Mouse (Mus musculus) kidney, adult 2 months (tissue): Measurements from ENCODE around the gene Gpam.

Source experiments
- CTCF ChIP-seq: fragments of 200-500 bp; conservative IDR thresholded peaks from 2 replicates; pipeline ENCODE4 v1.5.1; 2011; ENCODE audit warnings: low read depth, mild to moderate bottlenecking, control low read depth, low read length, moderate library complexity, mixed read lengths; ENCODE audit not compliant: insufficient read depth, insufficient read length
- POLR2A ChIP-seq: fragments of 200-500 bp; IDR thresholded peaks from one replicate; pipeline ENCODE4 v1.6.1; 2011; ENCODE audit warnings: low read depth, low read length, control low read depth

- TF ChIP-seq CTCF (no peak), POLR2A (no peak)
These were observed 22.6 kb upstream of the Gpam start for GRCm38 (mm10) chr19:55149646-55150045.
